Mouse (Mus musculus) hindbrain, embryonic 12.5 days (tissue): ENCODE data around the gene Psmb5. TPM values are rescaled to one million over a fixed set of nuclear protein-coding genes. Genes with fewer than 3 reads are reported as not detected.

Experiments
- ATAC-seq: fragments of 200-750 bp; cut with Nextera tagmentation; 2 replicates; pipeline ENCODE4 v1.8.0; 2017; ENCODE audit warnings: moderate TSS enrichment; ENCODE audit not compliant: low FRiP score
- H3K27ac ChIP-seq: fragments of 300-500 bp; sonication (generic); 2 replicates; pipeline ENCODE4 v1.5.1; 2016; ENCODE audit warnings: mild to moderate bottlenecking
- H3K27me3 ChIP-seq: fragments of 300-500 bp; sonication (generic); 2 replicates; pipeline ENCODE4 v1.6.1; 2016; ENCODE audit warnings: mild to moderate bottlenecking
- H3K36me3 ChIP-seq: fragments of 300-500 bp; sonication (generic); 2 replicates; pipeline ENCODE4 v1.6.1; 2016; ENCODE audit warnings: mild to moderate bottlenecking
- H3K4me1 ChIP-seq: fragments of 300-500 bp; sonication (generic); 2 replicates; pipeline ENCODE4 v1.6.1; 2016
- H3K4me2 ChIP-seq: fragments of 300-500 bp; sonication (generic); replicated peaks from 2 replicates; pipeline ENCODE4 v1.6.1; 2016; ENCODE audit warnings: mild to moderate bottlenecking
- H3K4me3 ChIP-seq: fragments of 300-500 bp; sonication (generic); 2 replicates; pipeline ENCODE4 v1.5.1; 2016; ENCODE audit warnings: mild to moderate bottlenecking
- H3K9ac ChIP-seq: fragments of 300-500 bp; sonication (generic); 2 replicates; pipeline ENCODE4 v1.6.1; 2016; ENCODE audit warnings: mild to moderate bottlenecking, moderate library complexity
- H3K9me3 ChIP-seq: fragments of 300-500 bp; sonication (generic); replicated peaks from 2 replicates; pipeline ENCODE4 v1.6.1; 2016; ENCODE audit warnings: mild to moderate bottlenecking
- WGBS: fragments of 180-500 bp; shearing (Covaris S2); methylation state at CpG from one replicate; pipeline ENCODE4 v1.1.7; 2016; 5-methylcytosine and 5-hydroxymethylcytosine counted together
- polyA plus RNA-seq: library from polyadenylated mRNA; unstranded; fragments of >200 nt; fragmentation: Nextera tagmentation; extraction: Ambion mirVana; gene quantifications from 2 replicates; pipeline ENCODE4 v1.2.1, GENCODE M21; 2016

The Psmb5 gene
- polyA plus RNA-seq, 1 experiment from 2014 or later: 376 TPM

DNA sequence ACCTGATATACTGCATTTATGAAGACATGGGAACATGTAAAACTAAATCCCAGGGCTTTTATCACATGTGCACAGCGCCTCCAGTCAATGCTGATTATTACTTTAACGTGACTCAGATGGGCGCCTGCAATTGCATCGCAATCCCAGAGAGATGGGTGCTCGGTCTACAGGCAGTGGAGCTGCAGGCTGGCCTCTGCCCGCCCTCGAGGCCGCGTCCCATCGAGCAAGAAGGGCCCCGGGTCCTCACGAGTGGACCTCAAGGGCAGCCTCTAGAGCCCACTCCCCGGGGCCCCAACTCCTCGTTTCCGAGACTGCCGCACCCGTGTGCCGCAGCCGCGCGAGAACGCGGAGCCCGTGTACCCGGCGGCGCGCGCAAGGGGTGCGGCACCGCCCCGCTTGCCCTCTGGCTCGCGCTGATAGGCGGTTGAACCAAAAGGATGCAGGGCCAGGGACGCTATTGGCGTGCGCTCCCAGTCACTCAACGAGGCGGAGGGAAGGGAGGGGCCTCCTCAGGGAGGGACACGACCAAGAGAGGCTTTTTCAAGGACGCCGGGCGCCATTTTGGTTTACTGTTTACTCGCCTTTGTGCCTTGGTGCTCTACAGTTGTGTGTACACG is 14.7 kb downstream of the Psmb5 start:
- Histone ChIP-seq H3K27me3 (no peaks in the 10 kb centered on the region), H3K4me1 (peaks cover 12% of the 10 kb centered on the region), H3K36me3 (0 out of 2 replicates have a peak, but pooled peaks cover 8% of the 10 kb centered on the region), H3K9me3 (no peaks in the 10 kb centered on the region), H3K4me3 (peak overlapping the region; percentile 66), H3K9ac (peak overlapping the region; percentile 83), H3K4me2 (peak overlapping the region; percentile 41), H3K27ac (peak overlapping the region; percentile 96)
- WGBS: under 1% methylated on average over 46 of the region's 46 CpGs
- ATAC-seq: peak; percentile 99

GRCm38 (mm10) chr14:54602613-54603012 is 15.2 kb downstream of the Psmb5 start:
- Histone ChIP-seq H3K9me3 (no peaks in the 10 kb centered on the region), H3K4me2 (peak overlapping the region; percentile 41), H3K4me3 (peak overlapping the region; percentile 66), H3K27ac (peak overlapping the region; percentile 96), H3K36me3 (0 out of 2 replicates have a peak, but pooled peaks cover 8% of the 10 kb centered on the region), H3K4me1 (peaks cover 12% of the 10 kb centered on the region), H3K9ac (peak overlapping the region; percentile 83), H3K27me3 (no peaks in the 10 kb centered on the region)
- WGBS: 46% methylated on average over 4 of the region's 4 CpGs
- peak; percentile 24; the same call in 1 of the 2 replicates for ATAC-seq

- Histone ChIP-seq H3K4me1 (peaks cover 10% of the 10 kb centered on the region), H3K27me3 (no peaks in the 10 kb centered on the region), H3K4me2 (no peak overlapping the region), H3K27ac (no peak overlapping the region), H3K36me3 (0 out of 2 replicates have a peak, but pooled peaks cover 8% of the 10 kb centered on the region), H3K4me3 (no peak overlapping the region), H3K9me3 (no peaks in the 10 kb centered on the region), H3K9ac (no peak overlapping the region)
- no peak for ATAC-seq
- WGBS: 75% methylated on average over 2 of the region's 2 CpGs
These were observed 16.2 kb downstream of the Psmb5 start for GRCm38 (mm10) chr14:54601601-54602000.

DNA sequence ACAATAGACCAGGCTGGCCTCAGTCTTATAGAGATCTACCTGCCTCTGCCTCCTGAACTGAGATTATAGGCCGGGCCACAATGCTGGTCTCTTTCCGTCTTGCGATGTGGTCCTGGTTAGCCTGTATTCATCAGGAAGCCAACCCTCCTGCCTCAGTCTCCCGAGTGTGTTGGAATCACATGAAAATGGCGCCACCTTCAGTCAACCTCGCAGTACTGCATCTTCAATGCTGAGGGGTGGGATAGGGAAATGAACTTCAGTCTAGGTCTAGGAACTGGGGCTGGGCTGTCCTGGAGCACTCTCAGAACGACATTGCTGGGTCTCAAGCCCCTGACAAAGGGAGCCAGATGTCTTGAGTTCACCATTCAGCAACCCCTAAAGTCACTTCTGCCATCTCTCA is 20.7 kb downstream of the Psmb5 start:
- H3K27ac ChIP-seq: no peak overlapping the region
- ATAC-seq: no peak
- H3K4me3 ChIP-seq: no peak overlapping the region
- 80% methylated on average over 7 of the region's 7 CpGs for WGBS
- no peaks in the 10 kb centered on the region for H3K27me3 ChIP-seq
- H3K36me3 ChIP-seq: peaks cover 20% of the 10 kb centered on the region
- H3K4me2 ChIP-seq: no peak overlapping the region
- H3K4me1 ChIP-seq: peaks cover 6% of the 10 kb centered on the region; the same call in 1 of the 2 replicates
- H3K9ac ChIP-seq: no peak overlapping the region
- no peaks in the 10 kb centered on the region for H3K9me3 ChIP-seq

DNA sequence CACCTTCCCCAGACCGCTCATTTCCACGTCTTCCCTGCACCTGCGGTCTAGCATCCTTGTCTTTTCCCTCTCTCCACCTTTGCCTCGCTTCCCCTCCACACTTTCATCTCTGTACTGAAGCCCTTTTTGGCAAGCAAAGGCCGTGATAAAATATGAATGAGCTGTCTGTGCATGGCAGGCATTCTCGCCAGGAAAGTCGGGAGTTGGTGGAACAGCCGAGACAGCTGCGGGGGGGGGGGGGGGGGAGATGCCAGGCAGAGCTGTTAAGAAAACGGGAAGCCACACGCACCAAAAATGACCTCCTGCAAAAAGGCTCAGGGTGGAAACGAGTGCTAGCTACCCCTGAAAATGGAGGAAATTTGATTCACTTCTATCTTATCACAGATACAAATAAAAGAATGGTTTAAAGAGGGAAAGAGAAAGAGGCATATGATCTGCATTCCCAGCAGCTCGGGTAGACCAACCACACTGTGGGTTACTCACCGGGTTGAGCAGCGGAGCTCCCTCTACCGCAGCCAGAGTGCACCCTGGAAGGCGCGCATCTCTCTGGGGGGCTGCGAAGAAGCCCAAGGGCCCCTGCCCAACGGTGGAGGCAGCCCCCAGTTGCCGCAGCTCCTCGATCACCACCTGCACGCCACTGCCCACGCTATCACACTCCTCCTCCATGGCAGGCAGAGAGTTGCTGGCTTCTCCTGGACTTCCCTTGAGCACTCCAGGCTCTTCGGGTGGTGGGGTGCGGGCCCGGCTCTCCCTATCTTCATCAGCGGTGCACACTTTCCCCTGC is 23.0 kb downstream of the Psmb5 start:
- H3K9me3 ChIP-seq: no peaks in the 10 kb centered on the region
- no peak overlapping the region for H3K9ac ChIP-seq
- peaks cover 23% of the 10 kb centered on the region for H3K36me3 ChIP-seq
- peaks cover 6% of the 10 kb centered on the region; the same call in 1 of the 2 replicates for H3K4me1 ChIP-seq
- H3K27me3 ChIP-seq: no peaks in the 10 kb centered on the region
- no peak overlapping the region for H3K4me2 ChIP-seq
- H3K4me3 ChIP-seq: no peak overlapping the region
- WGBS: 67% methylated on average over 28 of the region's 28 CpGs
- H3K27ac ChIP-seq: no peak overlapping the region
- no peak for ATAC-seq

GRCm38 (mm10) chr14:54594055-54594454 is 23.8 kb downstream of the Psmb5 start:
- no peaks in the 10 kb centered on the region for H3K9me3 ChIP-seq
- no peak overlapping the region for H3K4me2 ChIP-seq
- no peak overlapping the region for H3K4me3 ChIP-seq
- 93% methylated on average over 3 of the region's 3 CpGs for WGBS
- ATAC-seq: no peak
- H3K27me3 ChIP-seq: no peaks in the 10 kb centered on the region
- H3K9ac ChIP-seq: no peak overlapping the region
- peaks cover 23% of the 10 kb centered on the region for H3K36me3 ChIP-seq
- no peak overlapping the region for H3K27ac ChIP-seq
- H3K4me1 ChIP-seq: peaks cover 6% of the 10 kb centered on the region; the same call in 1 of the 2 replicates

DNA sequence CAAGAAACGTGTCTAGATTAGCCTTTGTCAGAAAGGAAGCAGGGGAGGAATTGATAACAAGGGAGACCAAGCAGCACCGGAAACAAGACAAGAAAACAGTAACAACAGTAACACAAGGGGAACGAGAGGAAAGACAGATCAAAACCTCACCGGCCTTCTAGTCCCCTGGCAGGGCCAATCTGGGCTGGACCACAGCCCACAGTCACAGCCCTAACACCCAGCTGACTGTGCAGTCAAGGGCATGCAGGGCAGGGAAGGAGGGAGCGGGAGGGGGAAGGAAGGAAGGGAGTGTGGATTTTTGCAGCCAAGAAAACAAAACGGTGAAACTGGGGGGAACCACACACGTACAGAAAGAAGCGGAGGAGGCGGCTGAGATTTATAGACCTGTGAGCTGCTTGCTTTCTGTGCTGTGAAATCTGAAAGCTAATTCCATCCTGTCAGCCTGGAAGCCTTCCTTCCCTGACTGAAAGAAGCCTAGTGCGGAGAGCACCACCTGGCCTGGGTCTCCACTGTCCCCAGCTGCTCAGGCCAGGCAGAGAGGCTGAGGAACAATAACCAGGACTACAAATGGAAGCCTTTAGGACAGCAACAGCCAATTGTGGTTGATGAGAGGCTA is 25.4 kb downstream of the Psmb5 start:
- Histone ChIP-seq H3K27me3 (no peaks in the 10 kb centered on the region), H3K4me3 (no peak overlapping the region), H3K36me3 (peaks cover 16% of the 10 kb centered on the region), H3K9ac (peak overlapping the region; percentile 10; the same call in 1 of the 2 replicates), H3K4me2 (no peak overlapping the region), H3K4me1 (peaks cover 6% of the 10 kb centered on the region; the same call in 1 of the 2 replicates), H3K27ac (peak overlapping the region; percentile 55; the same call in 1 of the 2 replicates), H3K9me3 (no peaks in the 10 kb centered on the region)
- ATAC-seq: no peak
- WGBS: 67% methylated on average over 10 of the region's 10 CpGs

DNA sequence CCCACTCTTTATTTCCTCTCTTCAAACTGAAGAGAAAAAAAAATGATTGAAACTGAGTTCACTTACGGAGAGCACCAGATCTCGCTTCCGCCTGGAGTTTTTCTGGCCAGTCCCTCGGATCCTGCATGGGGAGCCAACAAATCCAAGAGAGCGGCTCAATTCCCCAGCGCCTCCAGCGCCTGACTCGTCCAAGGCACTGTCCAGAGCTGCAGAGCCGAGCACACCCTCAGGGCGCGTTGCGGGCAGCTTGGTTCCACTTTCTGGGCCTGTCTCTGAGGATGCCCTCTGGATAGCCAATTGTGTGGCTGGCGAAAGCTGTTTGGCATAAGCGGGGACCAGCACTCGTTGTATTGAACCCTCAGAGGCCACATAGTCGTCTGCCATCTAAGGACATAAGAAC is 26.8 kb downstream of the Psmb5 start:
- peaks cover 16% of the 10 kb centered on the region for H3K36me3 ChIP-seq
- H3K4me2 ChIP-seq: no peak overlapping the region
- no peaks in the 10 kb centered on the region for H3K27me3 ChIP-seq
- H3K4me1 ChIP-seq: peaks cover 6% of the 10 kb centered on the region; the same call in 1 of the 2 replicates
- 91% methylated on average over 16 of the region's 16 CpGs for WGBS
- H3K9me3 ChIP-seq: no peaks in the 10 kb centered on the region
- H3K9ac ChIP-seq: no peak overlapping the region
- no peak overlapping the region for H3K4me3 ChIP-seq
- no peak overlapping the region for H3K27ac ChIP-seq
- ATAC-seq: no peak

GRCm38 (mm10) chr14:54583681-54584338 is 34.0 kb downstream of the Psmb5 start:
- no peak overlapping the region for H3K27ac ChIP-seq
- peaks cover 18% of the 10 kb centered on the region for H3K36me3 ChIP-seq
- H3K4me2 ChIP-seq: no peak overlapping the region
- no peaks in the 10 kb centered on the region for H3K4me1 ChIP-seq
- no peaks in the 10 kb centered on the region for H3K27me3 ChIP-seq
- no peak overlapping the region for H3K4me3 ChIP-seq
- H3K9me3 ChIP-seq: no peaks in the 10 kb centered on the region
- peak; percentile 50 for ATAC-seq
- WGBS: 50% methylated on average over 7 of the region's 7 CpGs
- H3K9ac ChIP-seq: no peak overlapping the region

DNA sequence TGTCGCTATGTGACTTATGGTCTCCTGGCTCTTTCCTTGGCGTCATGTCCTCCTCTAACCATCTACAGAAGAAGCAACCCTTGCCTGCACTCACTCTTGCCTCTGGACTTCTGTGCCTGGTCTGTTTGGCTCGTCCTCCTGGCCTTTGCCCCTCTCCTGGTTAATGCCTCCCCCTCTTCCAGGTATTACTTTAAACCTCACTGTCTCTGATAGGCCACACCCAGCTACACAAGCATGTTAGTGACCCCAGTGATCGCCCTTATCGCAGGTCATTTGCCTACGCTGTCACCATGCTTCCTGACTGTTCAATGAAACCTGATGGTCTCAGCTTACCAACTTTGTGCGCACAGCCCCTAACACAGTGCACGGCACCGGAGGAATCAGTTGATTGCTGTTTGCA is 35.3 kb downstream of the Psmb5 start:
- WGBS: 91% methylated on average over 9 of the region's 9 CpGs
- no peak overlapping the region for H3K9ac ChIP-seq
- H3K36me3 ChIP-seq: peaks cover 18% of the 10 kb centered on the region
- no peak overlapping the region for H3K27ac ChIP-seq
- H3K4me1 ChIP-seq: no peaks in the 10 kb centered on the region
- no peak for ATAC-seq
- no peak overlapping the region for H3K4me3 ChIP-seq
- H3K27me3 ChIP-seq: no peaks in the 10 kb centered on the region
- no peak overlapping the region for H3K4me2 ChIP-seq
- H3K9me3 ChIP-seq: no peaks in the 10 kb centered on the region

DNA sequence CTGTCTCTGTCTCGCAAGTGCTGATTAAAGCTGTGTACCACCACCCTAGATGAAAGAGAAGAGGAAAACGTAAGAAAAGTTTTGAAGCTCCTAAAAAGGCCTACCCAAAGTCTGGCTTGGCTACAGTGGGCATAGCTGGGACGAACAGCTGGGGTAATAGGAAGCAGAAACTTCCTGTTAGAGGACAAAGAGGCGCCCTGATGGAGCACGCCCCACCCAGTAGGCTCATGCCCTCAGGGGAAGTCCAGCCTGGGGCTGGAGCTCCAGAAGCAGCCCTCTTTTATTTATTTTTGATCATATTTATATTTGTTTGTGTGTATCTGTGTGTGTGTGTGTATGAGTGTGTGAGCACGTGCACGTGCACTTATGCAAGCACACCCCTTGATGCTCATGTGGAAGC is 38.2 kb downstream of the Psmb5 start:
- peaks cover 11% of the 10 kb centered on the region for H3K36me3 ChIP-seq
- no peak overlapping the region for H3K4me2 ChIP-seq
- 88% methylated on average over 7 of the region's 7 CpGs for WGBS
- no peak for ATAC-seq
- H3K4me1 ChIP-seq: peaks cover 23% of the 10 kb centered on the region
- no peaks in the 10 kb centered on the region for H3K9me3 ChIP-seq
- H3K9ac ChIP-seq: no peak overlapping the region
- peaks cover 21% of the 10 kb centered on the region for H3K27me3 ChIP-seq
- no peak overlapping the region for H3K27ac ChIP-seq
- H3K4me3 ChIP-seq: no peak overlapping the region

DNA sequence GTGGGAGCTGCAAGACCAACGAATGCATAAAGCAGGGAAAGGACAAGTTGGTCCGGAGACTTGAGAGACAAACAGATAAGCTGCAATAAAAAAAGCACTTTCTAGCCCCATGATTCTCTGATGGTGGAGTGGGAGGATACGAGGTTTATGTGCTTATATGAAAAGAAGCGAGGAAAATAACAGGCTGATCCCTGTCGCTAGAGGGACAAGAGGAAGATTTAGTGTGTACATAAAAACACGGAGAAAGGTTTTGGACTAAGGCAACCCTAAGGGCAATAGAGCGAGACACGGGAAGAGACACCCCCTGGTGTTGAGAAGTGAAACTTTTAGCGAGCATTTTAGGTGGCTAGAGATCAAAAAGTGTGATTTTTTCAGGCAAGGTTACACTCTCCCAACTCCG is 39.8 kb downstream of the Psmb5 start:
- Histone ChIP-seq H3K4me3 (peak overlapping the region; percentile 74), H3K36me3 (peaks cover under 1% of the 10 kb centered on the region; the same call in 1 of the 2 replicates), H3K9me3 (no peaks in the 10 kb centered on the region), H3K27me3 (peaks cover 24% of the 10 kb centered on the region), H3K27ac (peak overlapping the region; percentile 83), H3K4me2 (peak overlapping the region; percentile 74), H3K4me1 (peaks cover 38% of the 10 kb centered on the region), H3K9ac (peak overlapping the region; percentile 92)
- no peak for ATAC-seq
- 2% methylated on average over 10 of the region's 10 CpGs for WGBS
